Mouse (Mus musculus): ENCODE results near the gene Cd300lg. TPM values are rescaled to one million over a fixed set of nuclear protein-coding genes. Genes with fewer than 3 reads are reported as not detected.
A peak's percentile ranks its signal among the peaks of the same experiment; 100 is the strongest.

The Cd300lg gene
- total RNA-seq (2015) (56.1 and 63.1 TPM in 2 replicates), total RNA-seq (2017) (37.9 and 40.4 TPM in 2 replicates)

GRCm38 (mm10) chr11:102041350-102041949, at the start of gene Cd300lg:
Cd300lg (plus strand) TSS chr11:102041509.
- ATAC-seq (ENCODE audit: poor library complexity, severe bottlenecking), result peak; percentile 72

- no peak for ATAC-seq (ENCODE audit: poor library complexity, severe bottlenecking)
Observed at GRCm38 (mm10) chr11:101991813-101992212, 49.5 kb upstream of the Cd300lg start.

GRCm38 (mm10) chr11:101992411-101992810, 48.9 kb upstream of the Cd300lg start:
- ATAC-seq (ENCODE audit: poor library complexity, severe bottlenecking), result no peak

- no peak for ATAC-seq (ENCODE audit: poor library complexity, severe bottlenecking)
Observed at GRCm38 (mm10) chr11:101994100-101994499, 47.2 kb upstream of the Cd300lg start.

GRCm38 (mm10) chr11:101995938-101996337, 45.4 kb upstream of the Cd300lg start:
- ATAC-seq (ENCODE audit: poor library complexity, severe bottlenecking), result no peak

GRCm38 (mm10) chr11:101998258-101998657, 43.1 kb upstream of the Cd300lg start:
- ATAC-seq (ENCODE audit: poor library complexity, severe bottlenecking), result no peak

GRCm38 (mm10) chr11:101999466-101999865, 41.8 kb upstream of the Cd300lg start:
- ATAC-seq (ENCODE audit: poor library complexity, severe bottlenecking), result no peak

- ATAC-seq (ENCODE audit: poor library complexity, severe bottlenecking), result no peak
Observed at GRCm38 (mm10) chr11:102004251-102004650, 37.1 kb upstream of the Cd300lg start.

- no peak for ATAC-seq (ENCODE audit: poor library complexity, severe bottlenecking)
Observed at GRCm38 (mm10) chr11:102006271-102006670, 35.0 kb upstream of the Cd300lg start.

GRCm38 (mm10) chr11:102006688-102007087, 34.6 kb upstream of the Cd300lg start:
- no peak for ATAC-seq (ENCODE audit: poor library complexity, severe bottlenecking)

GRCm38 (mm10) chr11:102008372-102008771, 32.9 kb upstream of the Cd300lg start:
- no peak for ATAC-seq (ENCODE audit: poor library complexity, severe bottlenecking)

GRCm38 (mm10) chr11:102008954-102009637, 32.2 kb upstream of the Cd300lg start:
- no peak for ATAC-seq (ENCODE audit: poor library complexity, severe bottlenecking)

GRCm38 (mm10) chr11:102010140-102010539, 31.2 kb upstream of the Cd300lg start:
- ATAC-seq (ENCODE audit: poor library complexity, severe bottlenecking), result no peak

- no peak for ATAC-seq (ENCODE audit: poor library complexity, severe bottlenecking)
Observed at GRCm38 (mm10) chr11:102011510-102011909, 29.8 kb upstream of the Cd300lg start.

GRCm38 (mm10) chr11:102013201-102013600, 28.1 kb upstream of the Cd300lg start:
- ATAC-seq (ENCODE audit: poor library complexity, severe bottlenecking), result no peak

- ATAC-seq (ENCODE audit: poor library complexity, severe bottlenecking), result no peak
Observed at GRCm38 (mm10) chr11:102015472-102015871, 25.8 kb upstream of the Cd300lg start.

GRCm38 (mm10) chr11:102016136-102016535, 25.2 kb upstream of the Cd300lg start:
- no peak for ATAC-seq (ENCODE audit: poor library complexity, severe bottlenecking)

- no peak for ATAC-seq (ENCODE audit: poor library complexity, severe bottlenecking)
Observed at GRCm38 (mm10) chr11:102019736-102020135, 21.6 kb upstream of the Cd300lg start.

- ATAC-seq (ENCODE audit: poor library complexity, severe bottlenecking), result no peak
Observed at GRCm38 (mm10) chr11:102021196-102021595, 20.1 kb upstream of the Cd300lg start.

GRCm38 (mm10) chr11:102023406-102023805, 17.9 kb upstream of the Cd300lg start:
- no peak for ATAC-seq (ENCODE audit: poor library complexity, severe bottlenecking)

- no peak for ATAC-seq (ENCODE audit: poor library complexity, severe bottlenecking)
Observed at GRCm38 (mm10) chr11:102024084-102024758, 17.1 kb upstream of the Cd300lg start.

- ATAC-seq (ENCODE audit: poor library complexity, severe bottlenecking), result no peak
Observed at GRCm38 (mm10) chr11:102024875-102025274, 16.4 kb upstream of the Cd300lg start.

All from megakaryocyte, adult 5-6 weeks (primary cell).